Mouse (Mus musculus): ENCODE measurements around the gene Gtf2ird1. TPM values are rescaled to one million over a fixed set of nuclear protein-coding genes. Genes with fewer than 3 reads are reported as not detected.

Gtf2ird1 gene
- polyA plus RNA-seq, 1 experiment from 2014 or later, result 48.2 TPM

DNA sequence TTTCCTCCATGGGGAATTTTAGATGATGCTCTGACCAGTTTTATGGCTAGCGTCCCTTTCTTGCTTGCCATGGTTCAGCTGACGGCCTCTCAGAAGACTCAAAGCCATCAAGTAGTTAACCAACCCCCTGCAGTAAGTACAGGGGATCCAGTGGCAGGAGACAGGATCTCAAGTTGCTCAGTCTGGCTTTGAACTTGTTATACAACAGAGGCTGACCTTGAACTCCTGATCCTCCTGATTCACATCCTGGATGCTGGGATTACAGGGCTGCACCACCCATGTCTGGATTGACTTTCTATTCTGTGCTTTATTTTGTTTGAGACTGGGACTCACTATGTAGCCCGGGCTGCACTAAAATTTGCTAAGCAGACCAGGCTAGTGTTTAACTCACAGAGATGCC is 14.4 kb downstream of the Gtf2ird1 start:
- Histone ChIP-seq H3K4me3 (ENCODE audit: low read length) (no peak overlapping the region), H3K9ac (ENCODE audit: low read length) (no peak overlapping the region), H3K27ac (ENCODE audit: low read length) (no peak overlapping the region), H3K36me3 (ENCODE audit: control insufficient read depth, insufficient read depth) (0 out of 2 replicates have a peak, but pooled peaks cover 4% of the 10 kb centered on the region), H3K9me3 (replicated peaks; ENCODE audit: control insufficient read depth, low read length) (0 out of 2 replicates have a peak, but pooled peaks cover 3% of the 10 kb centered on the region), H3K4me2 (ENCODE audit: low read depth, low read length) (no peak overlapping the region), H3K27me3 (ENCODE audit: control insufficient read depth, insufficient read depth, low read length) (no peaks in the 10 kb centered on the region), H3K4me1 (ENCODE audit: control insufficient read depth, insufficient read depth, low read length) (peaks cover 61% of the 10 kb centered on the region)
- WGBS, result 82% methylated on average over 3 of the region's 3 CpGs
- ATAC-seq (replicated peaks; ENCODE audit: extremely low read depth, insufficient read depth, low FRiP score), result no peak

DNA sequence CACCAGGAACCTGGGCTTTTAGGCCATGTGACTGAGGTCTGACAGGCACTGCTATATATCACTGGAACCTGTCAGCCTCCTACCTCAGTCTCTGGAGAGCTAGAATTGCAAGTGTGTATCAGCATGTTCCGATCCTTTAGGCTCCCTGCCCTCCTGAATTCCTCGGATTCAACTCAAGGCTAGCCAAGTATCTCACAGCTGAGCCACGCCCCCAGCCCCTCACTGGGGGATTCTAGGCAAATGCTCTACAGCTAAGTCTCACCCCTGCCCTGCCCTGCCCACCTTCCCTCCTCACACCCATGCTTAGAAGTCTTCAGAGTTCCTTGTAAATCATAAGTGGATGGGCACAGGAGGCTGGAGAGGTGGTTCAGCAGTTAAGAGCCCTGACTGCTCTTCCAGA is 15.4 kb downstream of the Gtf2ird1 start:
- Histone ChIP-seq H3K27ac (ENCODE audit: low read length) (peak overlapping the region; percentile 72), H3K9me3 (replicated peaks; ENCODE audit: control insufficient read depth, low read length) (0 out of 2 replicates have a peak, but pooled peaks cover 3% of the 10 kb centered on the region), H3K4me1 (ENCODE audit: control insufficient read depth, insufficient read depth, low read length) (peaks cover 69% of the 10 kb centered on the region), H3K4me3 (ENCODE audit: low read length) (no peak overlapping the region), H3K9ac (ENCODE audit: low read length) (no peak overlapping the region), H3K27me3 (ENCODE audit: control insufficient read depth, insufficient read depth, low read length) (no peaks in the 10 kb centered on the region), H3K4me2 (ENCODE audit: low read depth, low read length) (no peak overlapping the region), H3K36me3 (ENCODE audit: control insufficient read depth, insufficient read depth) (0 out of 2 replicates have a peak, but pooled peaks cover 4% of the 10 kb centered on the region)
- ATAC-seq (replicated peaks; ENCODE audit: extremely low read depth, insufficient read depth, low FRiP score), result no peak
- WGBS, result 30% methylated on average over 3 of the region's 3 CpGs

DNA sequence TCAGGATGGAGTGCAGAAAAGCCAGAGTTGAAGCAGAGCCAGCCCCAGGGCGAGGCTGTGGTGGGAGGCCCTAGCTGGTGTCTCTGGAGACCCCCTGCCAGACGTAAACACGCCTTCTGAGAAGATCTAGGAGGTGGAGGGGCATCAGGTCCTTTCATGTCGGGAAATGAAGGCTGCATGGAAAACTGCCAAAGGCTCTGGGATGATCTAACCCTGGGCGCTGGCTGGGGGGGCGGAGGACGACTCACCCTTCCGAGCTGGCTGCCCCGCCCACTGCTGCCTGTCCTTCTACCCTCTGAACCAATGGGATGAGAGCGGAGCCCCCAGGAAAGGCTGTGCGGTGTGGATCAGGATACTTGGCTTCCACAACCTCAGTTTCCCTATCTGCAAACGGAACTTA is 16.4 kb downstream of the Gtf2ird1 start:
- H3K4me1 ChIP-seq (ENCODE audit: control insufficient read depth, insufficient read depth, low read length), result peaks cover 65% of the 10 kb centered on the region
- 0 out of 2 replicates have a peak overlapping the region, but pooled peaks have one; percentile 39 for H3K9ac ChIP-seq (ENCODE audit: low read length)
- no peak overlapping the region for H3K4me3 ChIP-seq (ENCODE audit: low read length)
- ATAC-seq (replicated peaks; ENCODE audit: extremely low read depth, insufficient read depth, low FRiP score), result peak; percentile 37; the same call in 1 of the 2 replicates
- H3K36me3 ChIP-seq (ENCODE audit: control insufficient read depth, insufficient read depth), result 0 out of 2 replicates have a peak, but pooled peaks cover 4% of the 10 kb centered on the region
- peak overlapping the region; percentile 72 for H3K27ac ChIP-seq (ENCODE audit: low read length)
- peak overlapping the region; percentile 28 for H3K4me2 ChIP-seq (ENCODE audit: low read depth, low read length)
- H3K27me3 ChIP-seq (ENCODE audit: control insufficient read depth, insufficient read depth, low read length), result no peaks in the 10 kb centered on the region
- 0 out of 2 replicates have a peak, but pooled peaks cover 3% of the 10 kb centered on the region for H3K9me3 ChIP-seq (replicated peaks; ENCODE audit: control insufficient read depth, low read length)
- 34% methylated on average over 12 of the region's 12 CpGs for WGBS

DNA sequence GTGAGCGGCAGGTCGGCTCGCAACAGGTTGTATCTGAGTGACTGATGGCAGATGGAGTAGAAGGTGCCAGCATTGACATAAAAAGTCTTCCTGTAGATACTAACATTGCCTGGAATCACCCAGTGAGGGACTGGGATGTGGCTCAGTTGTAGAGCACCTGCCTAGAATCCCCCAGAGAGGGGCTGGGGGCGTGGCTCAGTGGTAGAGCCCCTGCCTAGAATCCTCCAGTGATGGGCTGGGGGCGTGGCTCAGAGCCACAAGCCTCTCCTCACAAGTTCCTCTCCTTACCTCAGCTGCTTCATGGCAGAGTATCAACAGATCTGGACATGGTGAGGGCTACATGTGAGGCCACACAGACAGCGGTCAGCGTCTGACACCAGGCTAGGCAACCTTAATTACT is 17.0 kb downstream of the Gtf2ird1 start:
- WGBS, result 90% methylated on average over 7 of the region's 7 CpGs
- Histone ChIP-seq H3K36me3 (ENCODE audit: control insufficient read depth, insufficient read depth) (0 out of 2 replicates have a peak, but pooled peaks cover 4% of the 10 kb centered on the region), H3K27ac (ENCODE audit: low read length) (peak overlapping the region; percentile 72), H3K4me2 (ENCODE audit: low read depth, low read length) (no peak overlapping the region), H3K4me1 (ENCODE audit: control insufficient read depth, insufficient read depth, low read length) (peaks cover 60% of the 10 kb centered on the region), H3K4me3 (ENCODE audit: low read length) (no peak overlapping the region), H3K9me3 (replicated peaks; ENCODE audit: control insufficient read depth, low read length) (0 out of 2 replicates have a peak, but pooled peaks cover 3% of the 10 kb centered on the region), H3K27me3 (ENCODE audit: control insufficient read depth, insufficient read depth, low read length) (no peaks in the 10 kb centered on the region), H3K9ac (ENCODE audit: low read length) (no peak overlapping the region)
- no peak for ATAC-seq (replicated peaks; ENCODE audit: extremely low read depth, insufficient read depth, low FRiP score)

DNA sequence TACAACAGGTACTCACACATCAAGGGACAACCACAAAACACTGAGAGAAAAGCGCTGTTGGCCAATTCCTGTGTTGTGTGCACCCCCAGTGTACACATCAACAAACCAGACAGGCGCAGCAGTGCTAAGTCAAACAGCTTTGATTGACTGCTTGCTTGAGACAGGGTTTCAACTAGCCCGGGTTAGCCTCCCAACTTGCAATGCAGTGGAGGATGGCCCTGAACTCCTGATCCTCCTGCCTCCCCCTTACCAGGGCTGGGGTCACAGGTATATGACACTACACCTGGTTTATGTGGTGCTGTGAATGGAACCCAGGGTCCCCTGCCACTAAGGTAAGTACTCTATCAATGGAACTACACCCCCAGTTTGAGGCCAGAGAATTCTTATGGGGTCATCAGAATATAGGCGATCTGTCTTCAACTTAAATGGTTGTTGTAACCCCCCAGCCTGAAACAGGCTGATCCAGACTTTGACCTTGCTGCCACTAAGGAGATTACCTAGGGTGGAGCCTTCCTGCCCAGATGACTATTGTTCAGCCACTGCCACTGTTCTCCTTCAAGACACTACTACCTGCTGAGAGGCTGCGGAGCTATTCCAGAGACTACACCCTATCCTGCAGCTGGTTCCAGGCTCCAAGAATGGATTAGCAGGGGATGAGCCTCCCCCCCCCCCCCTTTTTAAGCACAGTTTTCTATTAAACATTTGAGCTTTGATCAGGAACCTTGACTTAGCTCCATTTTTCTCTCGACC is 17.7 kb downstream of the Gtf2ird1 start:
- no peak for ATAC-seq (replicated peaks; ENCODE audit: extremely low read depth, insufficient read depth, low FRiP score)
- WGBS, result 90% methylated on average over 6 of the region's 6 CpGs

DNA sequence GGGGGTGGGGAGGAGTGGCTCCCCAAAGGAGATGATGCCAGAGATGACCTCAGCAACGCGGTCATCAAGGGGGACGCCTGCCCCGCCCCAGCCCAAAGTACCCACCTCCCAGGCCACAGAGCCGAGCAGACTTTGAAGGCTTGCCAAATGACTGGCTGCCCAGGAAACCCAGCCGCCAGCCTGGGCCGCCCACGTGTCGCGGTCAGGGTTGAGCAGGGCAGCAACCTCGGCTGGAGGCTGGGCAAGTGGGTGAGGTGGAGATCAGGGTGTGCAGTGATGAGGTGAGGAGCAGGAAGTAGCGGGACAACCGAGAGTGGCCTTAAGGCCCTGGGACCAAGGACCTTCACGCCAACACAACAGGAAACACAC is 19.1 kb downstream of the Gtf2ird1 start:
- Histone ChIP-seq H3K27ac (ENCODE audit: low read length) (peak overlapping the region; percentile 95; the same call in 1 of the 2 replicates), H3K4me2 (ENCODE audit: low read depth, low read length) (no peak overlapping the region), H3K36me3 (ENCODE audit: control insufficient read depth, insufficient read depth) (no peaks in the 10 kb centered on the region), H3K9me3 (replicated peaks; ENCODE audit: control insufficient read depth, low read length) (no peaks in the 10 kb centered on the region), H3K4me1 (ENCODE audit: control insufficient read depth, insufficient read depth, low read length) (peaks cover 69% of the 10 kb centered on the region), H3K27me3 (ENCODE audit: control insufficient read depth, insufficient read depth, low read length) (no peaks in the 10 kb centered on the region), H3K9ac (ENCODE audit: low read length) (no peak overlapping the region), H3K4me3 (ENCODE audit: low read length) (no peak overlapping the region)
- peak; percentile 38 for ATAC-seq (replicated peaks; ENCODE audit: extremely low read depth, insufficient read depth, low FRiP score)
- WGBS, result 37% methylated on average over 14 of the region's 14 CpGs

More for the DNA sequence above, 17.7 kb downstream of the Gtf2ird1 start:
- Histone ChIP-seq H3K27ac (ENCODE audit: low read length) (no peak overlapping the region), H3K27me3 (ENCODE audit: control insufficient read depth, insufficient read depth, low read length) (no peaks in the 10 kb centered on the region), H3K4me3 (ENCODE audit: low read length) (no peak overlapping the region), H3K36me3 (ENCODE audit: control insufficient read depth, insufficient read depth) (no peaks in the 10 kb centered on the region), H3K9me3 (replicated peaks; ENCODE audit: control insufficient read depth, low read length) (0 out of 2 replicates have a peak, but pooled peaks cover 2% of the 10 kb centered on the region), H3K4me2 (ENCODE audit: low read depth, low read length) (no peak overlapping the region), H3K9ac (ENCODE audit: low read length) (no peak overlapping the region), H3K4me1 (ENCODE audit: control insufficient read depth, insufficient read depth, low read length) (peaks cover 60% of the 10 kb centered on the region)

DNA sequence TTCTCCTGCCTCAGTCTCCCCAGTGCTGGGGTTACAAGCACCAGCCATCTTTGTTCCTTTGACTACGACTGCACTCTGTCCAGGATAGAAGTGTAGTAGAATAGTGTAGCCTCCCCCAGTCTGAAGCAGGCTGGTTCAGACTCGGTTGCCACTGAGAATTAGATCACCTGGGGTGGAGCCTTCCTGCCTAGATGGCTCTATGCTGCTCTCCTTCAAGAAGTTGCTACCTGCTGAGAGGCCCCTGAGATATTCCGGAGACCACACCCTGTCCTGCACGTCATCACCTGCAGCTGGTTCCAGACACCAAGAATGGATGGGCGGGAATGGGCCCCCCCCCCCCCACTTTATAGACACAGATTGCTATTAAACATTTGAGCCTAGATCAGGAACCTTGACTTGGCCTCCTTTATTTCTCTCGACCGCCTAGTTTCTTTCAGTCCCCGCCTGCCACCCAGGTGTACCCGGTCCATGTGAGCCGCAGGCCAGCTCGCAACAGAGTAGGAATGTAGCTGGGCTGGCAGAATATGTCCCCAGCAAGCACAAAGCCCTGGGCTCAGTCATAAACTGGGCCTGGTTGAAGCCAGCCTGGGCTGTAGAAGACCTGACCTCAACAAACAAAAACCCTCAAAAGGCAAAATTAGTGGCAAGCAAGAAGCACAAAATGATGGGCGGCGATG is 19.6 kb downstream of the Gtf2ird1 start:
- Histone ChIP-seq H3K27ac (ENCODE audit: low read length) (peak overlapping the region; percentile 95), H3K4me3 (ENCODE audit: low read length) (no peak overlapping the region), H3K9me3 (replicated peaks; ENCODE audit: control insufficient read depth, low read length) (no peaks in the 10 kb centered on the region), H3K4me1 (ENCODE audit: control insufficient read depth, insufficient read depth, low read length) (peaks cover 69% of the 10 kb centered on the region), H3K4me2 (ENCODE audit: low read depth, low read length) (no peak overlapping the region), H3K27me3 (ENCODE audit: control insufficient read depth, insufficient read depth, low read length) (no peaks in the 10 kb centered on the region), H3K36me3 (ENCODE audit: control insufficient read depth, insufficient read depth) (no peaks in the 10 kb centered on the region), H3K9ac (ENCODE audit: low read length) (no peak overlapping the region)
- no peak for ATAC-seq (replicated peaks; ENCODE audit: extremely low read depth, insufficient read depth, low FRiP score)
- 81% methylated on average over 13 of the region's 13 CpGs for WGBS

DNA sequence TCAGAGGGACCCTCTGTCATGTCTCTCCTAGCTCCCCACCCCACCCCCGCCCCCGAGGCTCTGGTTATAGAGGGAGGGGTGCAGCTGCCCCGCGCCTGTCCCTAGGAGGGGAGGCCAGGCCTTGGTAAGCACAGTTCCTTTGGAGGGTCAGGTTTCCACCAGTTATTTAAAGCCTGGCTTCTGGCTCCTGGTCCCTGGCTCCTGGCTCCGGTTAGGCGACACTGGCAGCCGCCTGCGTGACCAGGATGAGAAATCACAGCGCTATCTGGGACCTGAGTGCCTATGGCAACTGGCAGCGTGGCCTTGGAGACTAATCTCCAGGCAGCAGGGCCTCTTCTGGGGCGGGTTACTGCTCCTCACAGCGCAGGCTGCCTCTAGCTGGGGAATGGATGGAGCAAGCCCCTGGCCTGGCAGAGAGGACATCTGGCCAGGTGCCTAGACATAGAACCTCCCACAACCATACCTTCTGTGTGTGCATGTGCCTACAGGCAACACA is 20.6 kb downstream of the Gtf2ird1 start:
- 29% methylated on average over 12 of the region's 12 CpGs for WGBS
- H3K4me3 ChIP-seq (ENCODE audit: low read length), result no peak overlapping the region
- peak overlapping the region; percentile 95 for H3K27ac ChIP-seq (ENCODE audit: low read length)
- H3K9me3 ChIP-seq (replicated peaks; ENCODE audit: control insufficient read depth, low read length), result no peaks in the 10 kb centered on the region
- peaks cover 60% of the 10 kb centered on the region for H3K4me1 ChIP-seq (ENCODE audit: control insufficient read depth, insufficient read depth, low read length)
- H3K27me3 ChIP-seq (ENCODE audit: control insufficient read depth, insufficient read depth, low read length), result no peaks in the 10 kb centered on the region
- ATAC-seq (replicated peaks; ENCODE audit: extremely low read depth, insufficient read depth, low FRiP score), result peak; percentile 73
- peak overlapping the region; percentile 43; the same call in 1 of the 2 replicates for H3K9ac ChIP-seq (ENCODE audit: low read length)
- H3K4me2 ChIP-seq (ENCODE audit: low read depth, low read length), result peak overlapping the region; percentile 32; the same call in 1 of the 2 replicates
- no peaks in the 10 kb centered on the region for H3K36me3 ChIP-seq (ENCODE audit: control insufficient read depth, insufficient read depth)

DNA sequence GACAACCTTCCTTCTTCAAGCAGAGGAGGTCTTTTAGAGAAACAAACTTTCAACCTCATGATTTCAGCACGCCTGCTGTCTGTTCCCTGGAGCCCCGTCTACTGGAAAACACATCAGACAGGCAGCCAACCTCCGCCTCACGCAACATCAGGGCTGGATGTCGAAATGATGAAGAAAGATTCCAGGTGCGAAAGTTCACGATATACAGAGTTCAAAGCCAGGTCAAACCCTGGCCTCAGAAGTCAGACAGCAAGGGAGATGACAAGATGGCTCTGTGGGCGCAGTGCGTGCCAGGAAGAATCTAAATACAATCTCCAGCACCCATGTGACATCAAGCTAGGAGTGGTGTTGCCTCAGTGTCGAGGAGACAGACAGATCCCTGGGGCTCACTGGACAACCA is 23.4 kb downstream of the Gtf2ird1 start:
- peak overlapping the region; percentile 40; the same call in 1 of the 2 replicates for H3K27ac ChIP-seq (ENCODE audit: low read length)
- no peak overlapping the region for H3K4me2 ChIP-seq (ENCODE audit: low read depth, low read length)
- ATAC-seq (replicated peaks; ENCODE audit: extremely low read depth, insufficient read depth, low FRiP score), result no peak
- H3K27me3 ChIP-seq (ENCODE audit: control insufficient read depth, insufficient read depth, low read length), result no peaks in the 10 kb centered on the region
- no peaks in the 10 kb centered on the region for H3K36me3 ChIP-seq (ENCODE audit: control insufficient read depth, insufficient read depth)
- 43% methylated on average over 10 of the region's 10 CpGs for WGBS
- peaks cover 37% of the 10 kb centered on the region for H3K4me1 ChIP-seq (ENCODE audit: control insufficient read depth, insufficient read depth, low read length)
- no peaks in the 10 kb centered on the region for H3K9me3 ChIP-seq (replicated peaks; ENCODE audit: control insufficient read depth, low read length)
- H3K9ac ChIP-seq (ENCODE audit: low read length), result no peak overlapping the region
- no peak overlapping the region for H3K4me3 ChIP-seq (ENCODE audit: low read length)

Measured in heart, embryonic 16.5 days (tissue).